Mouse (Mus musculus) liver, embryonic 16.5 days (tissue): ENCODE measurements at regions not wholly inside any gene's neighbourhood (a gene's known extent, or its start where the extent isn't known, plus 50 kb on each side); places are given as distances from the start of the nearest gene placed in this dataset.

Source experiments
- ATAC-seq: fragments of 200-750 bp; cut with Nextera tagmentation; 2 replicates; pipeline ENCODE4 v1.8.0; 2017; ENCODE audit warnings: low read depth, mild to moderate bottlenecking, moderate number of reproducible peaks, moderate library complexity
- H3K27ac ChIP-seq: fragments of 300-500 bp; sonication (generic); 2 replicates; pipeline ENCODE4 v1.5.1; 2014; ENCODE audit warnings: mild to moderate bottlenecking, low read length
- H3K27me3 ChIP-seq: fragments of 300-500 bp; sonication (generic); 2 replicates; pipeline ENCODE4 v1.6.1; 2014; ENCODE audit warnings: low read depth, low read length, mixed read lengths; ENCODE audit not compliant: control insufficient read depth, insufficient read depth
- H3K36me3 ChIP-seq: fragments of 300-500 bp; sonication (generic); 2 replicates; pipeline ENCODE4 v1.6.1; 2014; ENCODE audit warnings: mild to moderate bottlenecking; ENCODE audit not compliant: control insufficient read depth, insufficient read depth
- H3K4me1 ChIP-seq: fragments of 300-500 bp; sonication (generic); 2 replicates; pipeline ENCODE4 v1.6.1; 2014; ENCODE audit warnings: low read depth, low read length, mixed read lengths; ENCODE audit not compliant: control insufficient read depth
- H3K4me2 ChIP-seq: fragments of 300-500 bp; sonication (generic); 2 replicates; pipeline ENCODE4 v1.6.1; 2014; ENCODE audit warnings: low read depth, low read length, mixed read lengths
- H3K4me3 ChIP-seq: fragments of 300-500 bp; sonication (generic); 2 replicates; pipeline ENCODE4 v1.5.1; 2014; ENCODE audit warnings: low read depth, mild to moderate bottlenecking, low read length
- H3K9ac ChIP-seq: fragments of 300-500 bp; sonication (generic); 2 replicates; pipeline ENCODE4 v1.6.1; 2014; ENCODE audit warnings: low read depth, low read length
- H3K9me3 ChIP-seq: fragments of 300-500 bp; sonication (generic); replicated peaks from 2 replicates; pipeline ENCODE4 v1.6.1; 2016; ENCODE audit warnings: low read length; ENCODE audit not compliant: control insufficient read depth
- WGBS: fragments of 180-500 bp; shearing (Covaris S2); extraction: QIAGEN DNeasy Blood & Tissue Kit; methylation state at CpG from one replicate; pipeline ENCODE4 v1.1.7; 2014; ENCODE audit not compliant: insufficient replicate concordance; 5-methylcytosine and 5-hydroxymethylcytosine counted together

GRCm38 (mm10) chr1:193670008-193670407, 299.9 kb upstream of the Camk1g start:
- Histone ChIP-seq H3K4me2 (no peak overlapping the region), H3K36me3 (no peaks in the 10 kb centered on the region), H3K4me3 (no peak overlapping the region), H3K9ac (no peak overlapping the region), H3K9me3 (no peaks in the 10 kb centered on the region), H3K27me3 (no peaks in the 10 kb centered on the region), H3K27ac (no peak overlapping the region), H3K4me1 (peaks cover 58% of the 10 kb centered on the region)
- ATAC-seq: no peak

- Histone ChIP-seq H3K27me3 (no peaks in the 10 kb centered on the region), H3K9me3 (no peaks in the 10 kb centered on the region), H3K27ac (peak overlapping the region; percentile 31), H3K4me3 (no peak overlapping the region), H3K4me1 (peaks cover 68% of the 10 kb centered on the region), H3K4me2 (no peak overlapping the region), H3K9ac (0 out of 2 replicates have a peak overlapping the region, but pooled peaks have one; percentile 0), H3K36me3 (no peaks in the 10 kb centered on the region)
- ATAC-seq: peak; percentile 62
These were observed 298.7 kb upstream of the Camk1g start for GRCm38 (mm10) chr1:193668841-193669240.

GRCm38 (mm10) chr1:193665854-193666253, 295.8 kb upstream of the Camk1g start:
- Histone ChIP-seq H3K4me3 (no peak overlapping the region), H3K9me3 (no peaks in the 10 kb centered on the region), H3K36me3 (no peaks in the 10 kb centered on the region), H3K4me1 (peaks cover 67% of the 10 kb centered on the region), H3K27ac (peak overlapping the region; percentile 85; the same call in 1 of the 2 replicates), H3K27me3 (no peaks in the 10 kb centered on the region), H3K4me2 (no peak overlapping the region), H3K9ac (no peak overlapping the region)
- no peak for ATAC-seq
- 72% methylated on average over 5 of the region's 5 CpGs for WGBS

GRCm38 (mm10) chr1:193664569-193664968, 294.5 kb upstream of the Camk1g start:
- Histone ChIP-seq H3K27me3 (no peaks in the 10 kb centered on the region), H3K4me3 (no peak overlapping the region), H3K4me2 (peak overlapping the region; percentile 15; the same call in 1 of the 2 replicates), H3K36me3 (no peaks in the 10 kb centered on the region), H3K4me1 (peaks cover 63% of the 10 kb centered on the region), H3K27ac (peak overlapping the region; percentile 85), H3K9me3 (no peaks in the 10 kb centered on the region), H3K9ac (no peak overlapping the region)
- peak; percentile 84 for ATAC-seq
- 19% methylated on average over 2 of the region's 2 CpGs for WGBS

- peaks cover 53% of the 10 kb centered on the region for H3K4me1 ChIP-seq
These were observed 293.5 kb upstream of the Camk1g start for GRCm38 (mm10) chr1:193663587-193663986.

GRCm38 (mm10) chr1:193662166-193662890, 292.2 kb upstream of the Camk1g start:
- Histone ChIP-seq H3K4me3 (no peak overlapping the region), H3K36me3 (no peaks in the 10 kb centered on the region), H3K4me1 (peaks cover 43% of the 10 kb centered on the region), H3K27ac (no peak overlapping the region; the same call in 1 of the 2 replicates), H3K9ac (no peak overlapping the region), H3K9me3 (no peaks in the 10 kb centered on the region), H3K4me2 (no peak overlapping the region), H3K27me3 (no peaks in the 10 kb centered on the region)
- WGBS: 51% methylated on average over 3 of the region's 3 CpGs
- no peak for ATAC-seq

More at GRCm38 (mm10) chr1:193663587-193663986, 293.5 kb upstream of the Camk1g start:
- ATAC-seq: no peak
- Histone ChIP-seq H3K4me3 (no peak overlapping the region), H3K27ac (no peak overlapping the region), H3K9me3 (no peaks in the 10 kb centered on the region), H3K27me3 (no peaks in the 10 kb centered on the region), H3K4me2 (no peak overlapping the region), H3K9ac (no peak overlapping the region), H3K36me3 (no peaks in the 10 kb centered on the region)
- 34% methylated on average over 3 of the region's 3 CpGs for WGBS

- Histone ChIP-seq H3K27me3 (no peaks in the 10 kb centered on the region), H3K4me1 (peaks cover 37% of the 10 kb centered on the region), H3K27ac (no peak overlapping the region; the same call in 1 of the 2 replicates), H3K4me2 (no peak overlapping the region), H3K4me3 (no peak overlapping the region), H3K9me3 (no peaks in the 10 kb centered on the region), H3K36me3 (no peaks in the 10 kb centered on the region), H3K9ac (no peak overlapping the region)
- peak; percentile 61 for ATAC-seq
- 29% methylated on average over 4 of the region's 4 CpGs for WGBS
These were observed 291.3 kb upstream of the Camk1g start for GRCm38 (mm10) chr1:193661377-193661776.

GRCm38 (mm10) chr1:193655076-193655677, 285.1 kb upstream of the Camk1g start:
- H3K9ac ChIP-seq: no peak overlapping the region
- H3K27ac ChIP-seq: no peak overlapping the region
- H3K4me3 ChIP-seq: no peak overlapping the region
- no peaks in the 10 kb centered on the region for H3K36me3 ChIP-seq
- 64% methylated on average over 14 of the region's 14 CpGs for WGBS
- no peaks in the 10 kb centered on the region for H3K9me3 ChIP-seq
- no peaks in the 10 kb centered on the region for H3K4me1 ChIP-seq
- H3K4me2 ChIP-seq: no peak overlapping the region
- no peaks in the 10 kb centered on the region for H3K27me3 ChIP-seq
- no peak for ATAC-seq

- Histone ChIP-seq H3K27me3 (no peaks in the 10 kb centered on the region), H3K9ac (no peak overlapping the region), H3K4me1 (no peaks in the 10 kb centered on the region), H3K9me3 (no peaks in the 10 kb centered on the region), H3K36me3 (no peaks in the 10 kb centered on the region), H3K4me2 (no peak overlapping the region), H3K4me3 (no peak overlapping the region), H3K27ac (no peak overlapping the region)
- no peak for ATAC-seq
These were observed 280.2 kb upstream of the Camk1g start for GRCm38 (mm10) chr1:193650275-193650674.
